Mouse (Mus musculus): ENCODE data around the gene Oas3.
A peak's percentile ranks its signal among the peaks of the same experiment; 100 is the strongest.
"Not testable (repeated sequence)": the region's sequence is repeated elsewhere in the genome, so short reads cannot be mapped to it uniquely, and the experiment has no call there.

Gene Oas3

GRCm38 (mm10) chr5:120777478-120777877 lies at the start of gene Oas3:
Gene Oas3 (minus strand): TSS chr5:120777661.
- DNase-seq, result no peak

DNA sequence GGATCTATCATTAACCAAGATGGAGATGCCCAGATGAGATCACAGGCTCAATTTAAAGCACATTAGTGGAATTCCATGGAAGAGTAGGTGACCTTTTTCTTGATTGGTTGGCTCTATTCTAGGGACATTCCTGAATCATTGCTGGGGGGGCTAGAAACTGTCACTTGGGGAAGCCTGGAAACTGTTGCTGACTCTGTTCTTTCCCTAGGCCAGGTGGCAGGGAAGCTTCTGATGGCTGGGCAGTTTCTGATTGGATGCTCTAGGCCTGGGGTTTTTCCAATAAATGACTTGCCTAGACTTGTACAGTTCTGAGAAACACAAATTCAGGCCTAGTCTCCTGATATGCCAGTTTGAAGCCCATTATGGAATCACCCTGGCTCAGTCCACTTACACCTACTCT lies 41.5 kb upstream of the Oas3 start:
- no peak for DNase-seq

GRCm38 (mm10) chr5:120815949-120816348 lies 38.5 kb upstream of the Oas3 start:
- DNase-seq, result peak; percentile 36

DNA sequence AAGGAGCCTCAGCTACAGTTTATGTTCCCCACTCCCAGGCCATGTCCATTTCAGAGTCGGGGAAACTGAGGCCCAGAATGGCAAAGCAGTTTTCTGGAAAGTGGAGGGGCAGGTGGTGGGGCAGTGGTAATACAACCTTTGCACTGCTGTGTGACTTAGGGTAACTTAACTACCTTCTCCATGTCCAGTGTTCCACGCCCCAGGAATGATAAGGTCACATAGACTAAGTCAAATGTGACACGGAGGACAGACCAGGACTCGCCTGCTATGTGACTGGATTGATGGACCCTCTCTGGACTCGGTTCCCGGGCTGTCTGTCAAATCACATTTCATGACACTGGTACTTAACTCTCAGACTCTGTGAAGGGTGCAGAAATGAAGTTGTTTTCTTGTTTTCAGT lies 35.6 kb upstream of the Oas3 start:
- DNase-seq, result no peak

GRCm38 (mm10) chr5:120811951-120812819 lies 34.7 kb upstream of the Oas3 start, which contains the start of gene Oas1c:
Gene Oas1c (minus strand): TSS chr5:120812514.
- DNase-seq, result peak; percentile 83

- DNase-seq, result no peak
Observed at GRCm38 (mm10) chr5:120809171-120809570, 31.7 kb upstream of the Oas3 start.

DNA sequence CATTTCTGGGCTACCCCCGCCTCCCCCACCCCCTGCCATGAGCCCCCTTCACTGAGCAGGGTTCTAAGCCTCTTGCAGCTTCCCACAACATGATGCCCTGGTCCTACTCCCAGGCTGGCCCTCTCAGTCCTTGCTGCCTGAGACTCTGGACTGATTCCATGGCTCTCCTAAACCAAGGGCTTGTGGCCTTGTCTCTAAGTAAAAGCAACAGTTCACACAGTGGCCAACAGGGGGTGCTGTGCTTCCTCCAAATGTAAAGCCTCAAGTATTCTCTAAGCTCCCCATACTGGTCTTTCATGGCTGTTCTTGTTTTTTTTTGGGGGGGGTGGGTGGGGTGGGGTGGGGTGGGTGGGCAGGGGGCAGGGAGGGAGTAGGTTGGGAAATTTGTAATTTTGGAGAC lies 29.0 kb upstream of the Oas3 start:
- peak; percentile 69 for DNase-seq

GRCm38 (mm10) chr5:120803596-120803995 lies 26.1 kb upstream of the Oas3 start:
- no peak for DNase-seq

DNA sequence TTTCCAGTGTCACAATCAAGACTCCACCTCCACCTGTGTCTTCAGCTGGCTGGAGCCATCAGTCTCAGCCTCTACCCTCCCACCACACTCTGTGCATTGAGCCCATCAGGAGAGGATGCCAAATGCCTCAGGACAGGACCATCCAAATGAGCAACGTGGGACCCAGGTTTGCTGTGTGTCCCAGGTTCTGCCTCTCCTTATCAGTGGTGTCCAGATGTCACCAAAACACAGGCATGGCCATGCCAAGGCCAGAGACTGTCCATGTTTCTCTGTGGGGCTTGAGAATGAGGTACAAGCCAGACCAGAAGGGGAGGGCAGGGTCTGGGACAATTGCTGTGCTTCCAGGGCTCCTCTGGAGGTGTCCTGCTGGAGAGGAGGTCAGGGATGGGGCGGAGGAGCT lies 21.5 kb upstream of the Oas3 start:
- DNase-seq, result not testable (repeated sequence)

GRCm38 (mm10) chr5:120798147-120798546 lies 20.7 kb upstream of the Oas3 start:
- not testable (repeated sequence) for DNase-seq

DNA sequence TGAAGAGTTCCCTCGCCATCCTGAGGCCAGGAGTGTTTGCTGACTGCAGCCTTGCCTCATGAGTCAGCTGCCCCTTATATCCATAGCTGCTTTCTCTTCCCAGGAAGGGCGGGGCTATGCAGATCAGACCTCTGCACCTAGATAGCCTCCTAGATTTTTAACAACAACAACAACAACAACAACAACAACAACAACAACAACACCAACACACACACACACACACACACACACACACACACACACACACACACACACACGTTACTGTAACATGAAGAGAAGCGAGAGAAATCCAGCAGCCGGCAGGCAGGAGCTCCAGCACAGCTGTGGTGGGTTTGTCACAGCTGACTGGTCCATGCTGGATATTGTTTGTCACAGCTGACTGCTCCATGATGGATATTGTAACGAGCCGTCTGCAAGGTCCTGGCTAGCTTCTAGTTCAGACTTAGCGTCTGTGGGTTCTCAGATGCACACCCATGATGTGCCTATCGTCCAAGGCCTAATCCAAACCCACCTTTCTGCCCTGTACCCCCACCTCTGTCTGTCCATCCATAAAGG lies 18.1 kb upstream of the Oas3 start, which contains the start of gene Oas1e:
Oas1e (minus strand) TSS at position 51 of the 555 bp plus-strand sequence.
- not testable (repeated sequence) for DNase-seq

DNA sequence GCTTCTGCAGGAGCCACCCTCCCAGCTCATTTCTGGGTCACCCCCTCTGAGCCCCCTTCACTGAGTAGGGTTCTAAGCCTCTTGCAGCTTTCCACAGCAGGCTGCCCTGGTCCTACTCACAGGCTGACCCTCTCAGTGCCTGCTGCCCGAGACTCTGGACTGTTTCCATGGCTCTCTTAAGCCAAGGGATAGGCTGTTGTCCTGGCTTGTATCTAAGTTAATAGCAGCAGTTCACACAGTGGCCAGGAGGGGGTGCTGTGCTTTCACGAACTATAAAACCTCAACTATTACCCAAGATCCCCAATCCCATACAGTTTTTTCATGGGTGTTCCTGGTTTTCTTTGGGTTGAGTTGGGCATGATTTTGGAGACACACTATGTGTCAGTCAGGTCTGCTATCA lies 15.6 kb upstream of the Oas3 start:
- DNase-seq, result peak; percentile 59

DNA sequence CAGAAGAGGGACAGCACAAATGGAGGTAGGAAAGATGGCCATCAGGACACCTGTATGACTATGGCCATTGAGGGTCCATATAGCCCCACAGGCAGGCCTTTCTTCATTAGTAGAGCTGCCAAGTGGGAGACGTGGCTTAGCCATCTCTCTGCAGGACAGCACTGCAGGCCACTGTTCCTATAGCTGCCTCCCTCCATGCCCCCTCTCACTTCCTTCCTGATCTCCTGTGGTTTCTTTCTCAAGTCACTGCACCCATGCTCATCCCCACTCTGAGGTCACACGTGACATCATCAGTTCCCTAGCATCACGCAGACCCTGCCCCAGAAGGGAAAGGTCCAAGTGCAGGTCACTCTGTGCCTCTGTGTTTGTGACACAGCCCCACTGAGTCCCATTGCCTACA lies 9.6 kb upstream of the Oas3 start:
- no peak for DNase-seq

- no peak for DNase-seq
Observed at GRCm38 (mm10) chr5:120782446-120782845, 5.0 kb upstream of the Oas3 start.

DNA sequence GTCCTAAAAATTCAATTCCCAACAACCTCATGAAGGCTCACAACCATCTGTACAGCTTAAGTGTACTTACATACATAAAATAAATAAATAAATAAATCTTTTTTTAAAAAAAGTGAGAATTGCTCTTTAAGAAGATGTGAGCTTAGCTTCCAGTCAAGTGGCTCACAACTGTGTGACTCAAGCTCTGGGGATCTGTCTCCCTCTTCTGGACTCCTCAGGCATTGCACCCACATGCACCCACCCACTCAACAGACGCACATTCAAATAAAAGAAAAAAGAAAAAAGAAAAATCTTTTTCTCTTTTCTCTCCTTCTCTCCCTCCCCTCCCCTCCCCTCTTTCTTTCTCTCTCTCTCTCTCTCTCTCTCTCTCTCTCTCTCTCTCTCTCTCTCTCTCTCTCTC lies 4.2 kb upstream of the Oas3 start:
- no peak for DNase-seq

DNA sequence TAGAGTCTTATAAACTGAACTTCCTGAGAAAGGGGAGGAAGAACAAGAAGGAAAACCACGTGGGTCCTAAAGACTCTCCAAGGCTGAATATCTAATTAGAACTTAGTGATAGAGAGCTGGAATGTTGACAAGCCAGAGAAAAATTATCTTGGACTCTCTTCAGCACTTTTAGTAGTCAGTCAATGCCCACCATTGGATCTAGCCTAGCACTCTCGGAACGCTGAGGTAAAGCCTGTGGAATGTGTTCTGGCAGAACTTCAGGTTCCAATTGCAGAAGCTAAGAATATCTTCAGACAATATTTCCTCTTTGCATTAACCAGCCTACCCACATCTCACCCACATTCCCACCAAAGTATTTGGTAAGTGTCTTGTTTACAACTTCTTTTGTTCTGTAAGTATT lies 2.5 kb upstream of the Oas3 start:
- no peak for DNase-seq

DNA sequence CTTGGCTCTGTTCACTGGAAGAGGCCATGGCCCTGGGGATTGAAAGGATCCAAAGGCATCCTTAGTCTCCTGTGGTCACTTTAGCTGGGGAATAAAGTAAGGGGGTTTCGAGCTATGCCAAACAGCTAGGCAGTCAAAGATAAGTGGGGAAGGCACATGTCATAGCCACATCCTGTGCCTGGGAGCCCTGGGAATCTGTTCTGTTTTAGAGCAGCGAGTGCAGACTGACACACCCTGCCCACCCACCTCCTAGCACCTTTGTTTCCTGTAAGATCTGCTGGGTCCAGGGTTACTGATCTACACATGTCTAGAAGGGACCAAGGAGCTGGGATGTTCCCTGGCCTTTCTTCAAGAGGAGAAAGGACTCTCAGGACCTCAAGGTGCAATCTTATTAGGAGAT lies 1.5 kb upstream of the Oas3 start:
- DNase-seq, result no peak

GRCm38 (mm10) chr5:120776801-120777200 lies 660 bp downstream of the Oas3 start:
- DNase-seq, result no peak

DNA sequence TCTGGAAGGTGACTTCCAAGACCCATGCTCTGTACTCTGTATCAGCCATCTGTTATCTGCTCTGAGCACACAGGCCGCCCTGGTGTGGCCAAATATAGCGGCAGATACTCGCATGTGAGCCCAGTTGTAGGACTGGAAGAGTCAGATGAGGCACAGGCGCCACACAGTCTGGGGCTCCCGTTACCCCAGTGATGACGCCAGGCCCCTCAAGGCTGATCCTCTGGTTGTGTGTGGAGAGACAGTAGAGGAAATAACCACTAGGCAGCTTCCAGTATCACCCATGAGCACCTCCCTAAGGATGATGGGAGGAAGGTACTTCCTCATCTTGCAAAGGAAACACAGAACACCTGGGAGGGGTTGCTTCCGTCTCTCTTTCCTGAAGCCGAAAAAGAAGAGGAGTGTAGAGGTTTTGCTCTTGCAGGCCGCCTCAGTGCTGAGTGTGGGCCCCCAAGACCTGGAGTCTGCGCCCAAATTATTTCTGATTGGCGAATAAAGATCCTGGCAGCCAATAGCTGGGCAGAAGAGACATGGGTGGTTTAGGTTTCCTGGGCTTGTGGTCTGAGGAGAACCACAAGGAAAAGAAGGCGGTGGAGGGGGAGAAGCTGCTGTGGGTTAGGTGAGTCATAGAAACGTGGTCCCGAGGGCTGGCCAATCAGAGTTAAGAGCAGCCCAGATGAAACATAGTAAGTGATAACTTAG lies 2.0 kb downstream of the Oas3 start:
- no peak for DNase-seq

GRCm38 (mm10) chr5:120769396-120769795 lies 8.1 kb downstream of the Oas3 start:
- no peak for DNase-seq

DNA sequence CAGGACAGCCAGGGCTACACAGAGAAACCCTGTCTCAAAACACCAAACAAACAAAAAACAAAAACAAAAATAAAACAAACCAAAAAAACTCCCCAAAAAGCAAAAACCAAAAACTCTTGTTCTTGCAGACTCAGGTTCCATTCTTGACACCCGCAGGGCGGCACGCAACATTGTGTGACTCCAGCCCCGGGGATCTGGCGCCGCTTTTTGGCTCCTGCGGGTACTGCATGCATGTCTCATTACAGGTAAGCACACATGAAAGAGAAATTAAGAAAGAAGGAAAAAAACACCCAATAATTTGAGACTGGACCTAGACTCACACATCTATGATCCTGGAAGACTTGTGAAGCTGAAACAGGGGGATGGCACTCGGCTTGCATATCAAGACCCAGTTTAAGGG lies 12.5 kb downstream of the Oas3 start:
- DNase-seq, result no peak

- DNase-seq, result no peak
Observed at GRCm38 (mm10) chr5:120761901-120762300, 15.6 kb downstream of the Oas3 start.

- no peak for DNase-seq
Observed at GRCm38 (mm10) chr5:120754215-120754614, 23.2 kb downstream of the Oas3 start.

DNA sequence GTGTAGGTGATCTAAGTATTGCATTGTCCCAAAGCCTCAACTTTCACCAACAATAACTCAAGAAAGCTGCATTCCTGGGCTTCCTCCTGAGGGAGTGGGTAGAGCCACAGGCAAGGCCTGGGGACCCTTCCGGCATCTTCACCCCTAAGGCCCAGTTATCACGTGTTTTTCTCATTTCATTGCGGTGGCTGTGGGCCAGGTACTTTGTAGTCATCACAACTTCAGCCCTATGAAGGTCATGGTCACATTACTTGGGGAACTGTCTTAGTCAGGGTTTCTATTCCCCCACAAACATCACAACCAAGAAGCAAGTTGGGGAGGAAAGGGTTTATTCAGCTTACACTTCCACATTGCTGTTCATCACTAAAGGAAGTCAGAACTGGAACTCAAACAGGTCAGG lies 24.7 kb downstream of the Oas3 start:
- no peak for DNase-seq
